Mouse (Mus musculus) cerebellum, adult 9-10 months (tissue): Measurements from ENCODE around the gene 2700081O15Rik.
"Not testable (repeated sequence)": the region's sequence is repeated elsewhere in the genome, so short reads cannot be mapped to it uniquely, and the experiment has no call there.

Source experiments
- DNase-seq: peaks from one replicate; pipeline ENCODE4 v3.0.0; 2022

The 2700081O15Rik gene

GRCm38 (mm10) chr19:7416834-7417735 is at the start of gene 2700081O15Rik:
TSS of gene 2700081O15Rik (plus strand) at chr19:7417625.
- peak; percentile 55 for DNase-seq

GRCm38 (mm10) chr19:7369469-7369868 is 48.0 kb upstream of the 2700081O15Rik start:
- DNase-seq, result not testable (repeated sequence)

GRCm38 (mm10) chr19:7374491-7374890 is 42.9 kb upstream of the 2700081O15Rik start:
- no peak for DNase-seq

GRCm38 (mm10) chr19:7377639-7378038 is 39.8 kb upstream of the 2700081O15Rik start:
- DNase-seq, result no peak

- DNase-seq, result no peak
These were observed 35.5 kb upstream of the 2700081O15Rik start for GRCm38 (mm10) chr19:7381906-7382247.

- DNase-seq, result peak; percentile 58
These were observed 35.0 kb upstream of the 2700081O15Rik start for GRCm38 (mm10) chr19:7382248-7382902.

- DNase-seq, result peak; percentile 99
These were observed 34.2 kb upstream of the 2700081O15Rik start, which contains the start of gene Spindoc for GRCm38 (mm10) chr19:7382903-7383865. TSS of gene Spindoc (minus strand) at chr19:7382994.

GRCm38 (mm10) chr19:7386042-7386441 is 31.4 kb upstream of the 2700081O15Rik start:
- no peak for DNase-seq

GRCm38 (mm10) chr19:7388488-7388887 is 28.9 kb upstream of the 2700081O15Rik start:
- DNase-seq, result no peak

GRCm38 (mm10) chr19:7396867-7397826 is 20.3 kb upstream of the 2700081O15Rik start:
- DNase-seq, result not testable (repeated sequence)

- DNase-seq, result not testable (repeated sequence)
These were observed 18.5 kb upstream of the 2700081O15Rik start for GRCm38 (mm10) chr19:7398898-7399297.

GRCm38 (mm10) chr19:7400635-7401034 is 16.8 kb upstream of the 2700081O15Rik start:
- DNase-seq, result no peak

- no peak for DNase-seq
These were observed 12.7 kb upstream of the 2700081O15Rik start for GRCm38 (mm10) chr19:7404623-7405229.

GRCm38 (mm10) chr19:7412361-7412760 is 5.1 kb upstream of the 2700081O15Rik start:
- DNase-seq, result no peak

GRCm38 (mm10) chr19:7415916-7416833 is 1.2 kb upstream of the 2700081O15Rik start:
- no peak for DNase-seq

GRCm38 (mm10) chr19:7417911-7418849 is 755 bp downstream of the 2700081O15Rik start:
- DNase-seq, result peak; percentile 64

GRCm38 (mm10) chr19:7419134-7419533 is 1.7 kb downstream of the 2700081O15Rik start:
- no peak for DNase-seq

GRCm38 (mm10) chr19:7420108-7420507 is 2.7 kb downstream of the 2700081O15Rik start:
- no peak for DNase-seq
